Mouse (Mus musculus): ENCODE results near the gene Dpysl5. TPM values are rescaled to one million over a fixed set of nuclear protein-coding genes. Genes with fewer than 3 reads are reported as not detected.

Dpysl5 gene
- total and polyA plus RNA-seq, 2 experiments from 2014 or later = 290 to 315 TPM

GRCm38 (mm10) chr5:30839731-30840130 lies 128.4 kb downstream of the Dpysl5 start:
- WGBS = 87% methylated on average over 2 of the region's 2 CpGs
- Histone ChIP-seq H3K4me3 (ENCODE audit: low read depth, low read length) (no peak overlapping the region), H3K36me3 (ENCODE audit: insufficient read depth) (peaks cover 6% of the 10 kb centered on the region; the same call in 1 of the 2 replicates), H3K4me2 (ENCODE audit: low read depth) (no peak overlapping the region), H3K4me1 (ENCODE audit: insufficient read depth) (no peaks in the 10 kb centered on the region), H3K27ac (ENCODE audit: low read depth, low read length) (no peak overlapping the region), H3K9ac (no peak overlapping the region), H3K9me3 (ENCODE audit: low read length) (no peaks in the 10 kb centered on the region), H3K27me3 (ENCODE audit: insufficient read depth, low read length) (no peaks in the 10 kb centered on the region)
- no peak for TF ChIP-seq CTCF (IDR thresholded peaks at IDR 0.05; ENCODE audit: low read depth)
- ATAC-seq (no peak), DNase-seq (no peak)

- WGBS = 61% methylated on average over 3 of the region's 3 CpGs
- H3K4me1 ChIP-seq (ENCODE audit: insufficient read depth) = no peaks in the 10 kb centered on the region
These were observed 130.5 kb downstream of the Dpysl5 start for GRCm38 (mm10) chr5:30841896-30842295.

More at GRCm38 (mm10) chr5:30841896-30842295, 130.5 kb downstream of the Dpysl5 start:
- no peak for DNase-seq
- no peak overlapping the region for H3K27ac ChIP-seq (ENCODE audit: low read depth, low read length)
- no peak overlapping the region for H3K9ac ChIP-seq
- H3K9me3 ChIP-seq (ENCODE audit: low read length) = no peaks in the 10 kb centered on the region
- H3K36me3 ChIP-seq (ENCODE audit: insufficient read depth) = peaks cover 6% of the 10 kb centered on the region; the same call in 1 of the 2 replicates
- no peak for ATAC-seq
- H3K4me3 ChIP-seq (ENCODE audit: low read depth, low read length) = no peak overlapping the region
- no peak overlapping the region for H3K4me2 ChIP-seq (ENCODE audit: low read depth)
- no peaks in the 10 kb centered on the region for H3K27me3 ChIP-seq (ENCODE audit: insufficient read depth, low read length)
- no peak for TF ChIP-seq CTCF (IDR thresholded peaks at IDR 0.05; ENCODE audit: low read depth)

Other genes with a start within 250 kb of the Dpysl5 start
- 5.9 and 7.6 TPM in 2 replicates for gene Otof, start 249.6 kb upstream of the Dpysl5 start, total RNA-seq (2014; rRNA removed)
- 1.7 and 3.0 TPM in 2 replicates for gene Otof, start 249.6 kb upstream of the Dpysl5 start, polyA plus RNA-seq (2015; fragmentation: Nextera tagmentation; extraction: Ambion mirVana)
- 0.85 and 1.0 TPM in 2 replicates for gene 1700001C02Rik, start 245.5 kb upstream of the Dpysl5 start, total RNA-seq (2014; rRNA removed)
- gene 1700001C02Rik, start 245.5 kb upstream of the Dpysl5 start, polyA plus RNA-seq (2015; fragmentation: Nextera tagmentation; extraction: Ambion mirVana) = 5.2 and 6.8 TPM in 2 replicates
- not detected in 2 replicates for gene Cib4, start 165.7 kb upstream of the Dpysl5 start, total RNA-seq (2014; rRNA removed)
- not detected in 2 replicates for gene Cib4, start 165.7 kb upstream of the Dpysl5 start, polyA plus RNA-seq (2015; fragmentation: Nextera tagmentation; extraction: Ambion mirVana)
- 10.8 and 13.1 TPM in 2 replicates for gene Kcnk3, start 123.4 kb upstream of the Dpysl5 start, total RNA-seq (2014; rRNA removed)
- 6.4 and 7.0 TPM in 2 replicates for gene Kcnk3, start 123.4 kb upstream of the Dpysl5 start, polyA plus RNA-seq (2015; fragmentation: Nextera tagmentation; extraction: Ambion mirVana)
- 31.5 and 48.7 TPM in 2 replicates for gene Slc35f6, start 63.6 kb upstream of the Dpysl5 start, total RNA-seq (2014; rRNA removed)
- gene Slc35f6, start 63.6 kb upstream of the Dpysl5 start, polyA plus RNA-seq (2015; fragmentation: Nextera tagmentation; extraction: Ambion mirVana) = 19.2 and 24.3 TPM in 2 replicates
- gene Cenpa, start 44.8 kb upstream of the Dpysl5 start, total RNA-seq (2014; rRNA removed) = 15.1 and 15.5 TPM in 2 replicates
- 42.4 and 45.5 TPM in 2 replicates for gene Cenpa, start 44.8 kb upstream of the Dpysl5 start, polyA plus RNA-seq (2015; fragmentation: Nextera tagmentation; extraction: Ambion mirVana)
- 48.2 and 55.0 TPM in 2 replicates for gene Mapre3, start 103.1 kb downstream of the Dpysl5 start, total RNA-seq (2014; rRNA removed)
- 113 and 141 TPM in 2 replicates for gene Mapre3, start 103.1 kb downstream of the Dpysl5 start, polyA plus RNA-seq (2015; fragmentation: Nextera tagmentation; extraction: Ambion mirVana)
- 51.2 and 61.4 TPM in 2 replicates for gene Tmem214, start 156.4 kb downstream of the Dpysl5 start, total RNA-seq (2014; rRNA removed)
- 41.7 and 49.2 TPM in 2 replicates for gene Tmem214, start 156.4 kb downstream of the Dpysl5 start, polyA plus RNA-seq (2015; fragmentation: Nextera tagmentation; extraction: Ambion mirVana)
- gene Agbl5, start 177.1 kb downstream of the Dpysl5 start, total RNA-seq (2014; rRNA removed) = 36.6 and 52.2 TPM in 2 replicates
- 15.3 and 21.5 TPM in 2 replicates for gene Agbl5, start 177.1 kb downstream of the Dpysl5 start, polyA plus RNA-seq (2015; fragmentation: Nextera tagmentation; extraction: Ambion mirVana)
- 116 and 130 TPM in 2 replicates for gene Ost4, start 196.2 kb downstream of the Dpysl5 start, total RNA-seq (2014; rRNA removed)
- 190 and 236 TPM in 2 replicates for gene Ost4, start 196.2 kb downstream of the Dpysl5 start, polyA plus RNA-seq (2015; fragmentation: Nextera tagmentation; extraction: Ambion mirVana)
- gene Emilin1, start 201.8 kb downstream of the Dpysl5 start, total RNA-seq (2014; rRNA removed) = 10.0 and 11.3 TPM in 2 replicates
- 9.6 and 10.0 TPM in 2 replicates for gene Emilin1, start 201.8 kb downstream of the Dpysl5 start, polyA plus RNA-seq (2015; fragmentation: Nextera tagmentation; extraction: Ambion mirVana)
- 4.5 and 5.3 TPM in 2 replicates for gene Khk, start 209.9 kb downstream of the Dpysl5 start, total RNA-seq (2014; rRNA removed)
- gene Khk, start 209.9 kb downstream of the Dpysl5 start, polyA plus RNA-seq (2015; fragmentation: Nextera tagmentation; extraction: Ambion mirVana) = 11.7 and 13.2 TPM in 2 replicates
- gene Cgref1, start 234.0 kb downstream of the Dpysl5 start, total RNA-seq (2014; rRNA removed) = 67.3 and 82.1 TPM in 2 replicates
- gene Cgref1, start 234.0 kb downstream of the Dpysl5 start, polyA plus RNA-seq (2015; fragmentation: Nextera tagmentation; extraction: Ambion mirVana) = 61.0 and 63.5 TPM in 2 replicates
- 23.7 and 42.7 TPM in 2 replicates for gene Preb, start 248.8 kb downstream of the Dpysl5 start, total RNA-seq (2014; rRNA removed)
- 65.1 and 77.0 TPM in 2 replicates for gene Preb, start 248.8 kb downstream of the Dpysl5 start, polyA plus RNA-seq (2015; fragmentation: Nextera tagmentation; extraction: Ambion mirVana)

Measured in forebrain, postnatal 0 days (tissue).